Mouse (Mus musculus): ENCODE data around the gene Ehd4.

DNA sequence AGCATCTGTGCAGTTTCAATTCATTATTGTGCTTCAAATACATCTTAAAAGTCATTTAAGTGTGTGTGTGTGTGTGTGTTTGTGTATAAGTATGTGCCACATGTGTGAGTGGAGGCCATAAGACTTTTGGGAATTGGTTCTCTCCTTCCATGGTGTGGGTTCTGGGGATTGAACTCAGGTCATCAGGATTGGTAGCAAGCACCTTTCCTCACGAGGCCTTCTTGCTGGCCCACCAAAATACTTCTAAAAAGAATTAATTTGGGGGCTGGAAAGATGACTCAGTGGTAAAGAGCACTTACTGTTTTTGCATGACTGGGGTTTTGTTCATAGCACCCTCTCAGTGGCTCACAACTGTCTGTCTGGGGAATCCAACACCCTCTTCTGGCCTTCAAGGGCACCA lies 12.7 kb downstream of the Ehd4 start:
- TF ChIP-seq CTCF (conservative IDR thresholded peaks at IDR 0.05 in 1 of 2, IDR thresholded peaks at IDR 0.05 in 1 of 2; ENCODE audit: low read depth in 2 of 2, low read length in 2 of 2) (no peak), EP300 (IDR thresholded peaks at IDR 0.05; ENCODE audit: low read length) (no peak), ZC3H11A (IDR thresholded peaks at IDR 0.05; ENCODE audit: low read depth, low read length) (no peak), USF1 (IDR thresholded peaks at IDR 0.05; ENCODE audit: low read depth, low read length) (no peak)

Data from CH12.LX (cell line).